Mouse (Mus musculus) cerebellum, postnatal 14 days (tissue): ENCODE measurements around the gene Zfp853.

Experiments used
- DNase-seq, 2 experiments: peaks; one replicate each; pipeline ENCODE4 v3.0.0; 2021; ENCODE audit warnings: mixed read lengths in 2 of 2

The Zfp853 gene

GRCm38 (mm10) chr5:143252039-143252438 lies 41.4 kb downstream of the Zfp853 start:
- no peak for DNase-seq

DNA sequence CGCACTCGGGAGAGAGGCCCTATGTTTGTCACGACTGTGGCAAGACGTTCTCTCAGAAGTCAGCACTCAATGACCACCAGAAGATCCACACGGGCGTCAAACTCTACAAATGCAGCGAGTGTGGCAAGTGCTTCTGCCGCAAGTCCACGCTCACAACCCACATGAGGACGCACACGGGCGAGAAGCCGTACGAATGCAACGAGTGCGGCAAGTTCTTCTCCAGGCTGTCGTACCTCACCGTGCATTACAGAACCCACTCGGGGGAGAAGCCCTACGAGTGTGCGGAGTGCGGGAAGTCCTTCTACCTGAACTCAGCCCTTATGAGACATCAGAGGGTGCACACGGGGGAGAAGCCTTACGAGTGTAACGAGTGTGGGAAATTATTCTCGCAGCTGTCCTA lies 48.5 kb downstream of the Zfp853 start:
- DNase-seq: no peak
